ENCODE assay signal across 3 mouse cellular contexts in the genomic region with DNA sequence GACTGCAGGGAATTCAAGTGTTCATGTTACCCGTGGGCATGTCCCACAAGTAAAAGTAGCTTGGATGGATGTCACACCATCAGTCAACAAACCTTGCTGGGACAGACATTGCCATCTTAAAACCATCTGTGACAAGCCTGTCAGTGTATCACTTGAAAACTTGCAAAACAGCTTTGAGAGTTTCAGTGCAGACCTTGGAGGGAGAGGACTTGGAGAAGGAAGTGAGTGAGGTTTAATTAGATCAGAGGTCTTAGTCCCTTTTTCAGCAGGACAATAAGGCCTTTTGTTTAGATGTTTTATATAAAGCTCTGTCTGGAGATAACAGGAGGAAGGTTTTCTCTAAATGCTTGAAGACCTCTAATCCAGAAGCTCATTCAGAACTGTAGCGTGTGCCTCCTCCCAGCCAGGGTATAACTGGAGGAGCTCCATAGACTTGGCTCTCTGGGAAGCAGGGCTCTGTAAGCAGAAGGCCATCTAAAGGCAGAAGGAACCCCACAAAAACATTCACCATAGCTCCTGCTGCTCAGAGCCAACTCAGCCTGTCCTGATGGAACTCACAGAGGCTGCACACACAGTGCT. TPM values are rescaled to one million over a fixed set of nuclear protein-coding genes. Genes with fewer than 3 reads are reported as not detected.
"Had no signal": no experiment of that assay in that cellular context is flagged by ENCODE, and none has a peak within 500 bp of the region (broad histone marks: within the 10 kb centered on the region; RNA-seq: fewer than 3 reads in every experiment).

No protein-coding gene starts in this region.

RNA-seq across cellular contexts. Expression of a gene that starts 24.1 kb away (rescaled TPM):
- total RNA-seq: megakaryocyte-erythroid progenitor cell, adult 5-6 weeks had no signal
- polyA plus RNA-seq: lung, embryonic 14.5 days; neural tube, embryonic 11.5 days had no signal

RNA-seq across cellular contexts. Expression of a gene that starts 30.8 kb away (rescaled TPM):
- total RNA-seq: megakaryocyte-erythroid progenitor cell, adult 5-6 weeks had no signal
